8 mouse cellular contexts compared by ENCODE assay signal in genomic region chr13:103920261-103920932, GRCm38 (mm10). TPM values are rescaled to one million over a fixed set of nuclear protein-coding genes. Genes with fewer than 3 reads are reported as not detected.
A peak's percentile ranks its signal among the peaks of the same experiment; 100 is the strongest.
DNase-seq lines count a peak whose midpoint lies in the region; ATAC-seq and TF ChIP-seq lines count a peak whose summit lies in the region.

Erbin (minus strand) TSS chr13:103920514.

- H3K4me3 ChIP-seq in embryonic facial prominence, embryonic 15.5 days (replicated peaks), result peak within 1 kb of the TSS; percentile 86
- H3K4me3 ChIP-seq in limb, embryonic 15.5 days, result peak within 1 kb of the TSS; percentile 88
- peak within 1 kb of the TSS; percentile 91 for H3K4me3 ChIP-seq in midbrain, postnatal 0 days (ENCODE audit: low read depth, low read length)

- H3K36me3 ChIP-seq in embryonic facial prominence, embryonic 15.5 days, result no peaks in the 10 kb centered on the region
- H3K36me3 ChIP-seq in limb, embryonic 15.5 days, result no peaks in the 10 kb centered on the region
- no peaks in the 10 kb centered on the region for H3K36me3 ChIP-seq in midbrain, postnatal 0 days (ENCODE audit: insufficient read depth, low read length)

- H3K4me2 ChIP-seq in embryonic facial prominence, embryonic 15.5 days (replicated peaks), result peak within 1 kb of the TSS; percentile 67
- H3K4me2 ChIP-seq in limb, embryonic 15.5 days, result peak within 1 kb of the TSS; percentile 66
- peak within 1 kb of the TSS; percentile 84 for H3K4me2 ChIP-seq in midbrain, postnatal 0 days (ENCODE audit: low read depth, low read length, poor library complexity, severe bottlenecking)

- no peaks in the 10 kb centered on the region for H3K9me3 ChIP-seq in embryonic facial prominence, embryonic 15.5 days (replicated peaks)
- no peaks in the 10 kb centered on the region for H3K9me3 ChIP-seq in limb, embryonic 15.5 days
- H3K9me3 ChIP-seq in midbrain, postnatal 0 days (ENCODE audit: low read length), result no peaks in the 10 kb centered on the region

- TF ChIP-seq CTCF in midbrain, postnatal 0 days (IDR thresholded peaks at IDR 0.05), result no peak

- peaks cover 18% of the 10 kb centered on the region for H3K4me1 ChIP-seq in embryonic facial prominence, embryonic 15.5 days
- peaks cover 13% of the 10 kb centered on the region for H3K4me1 ChIP-seq in limb, embryonic 15.5 days
- no peaks in the 10 kb centered on the region; the same call in 1 of the 2 replicates for H3K4me1 ChIP-seq in midbrain, postnatal 0 days (ENCODE audit: insufficient read depth, low read length)

- under 1% methylated on average over 92 of the region's 93 CpGs for WGBS in embryonic facial prominence, embryonic 15.5 days
- 0% methylated on average over 79 of the region's 93 CpGs for WGBS in limb, embryonic 15.5 days
- WGBS in midbrain, postnatal 0 days, result under 1% methylated on average over 59 of the region's 93 CpGs

- peak within 1 kb of the TSS; percentile 100 for H3K27ac ChIP-seq in embryonic facial prominence, embryonic 15.5 days (replicated peaks)
- H3K27ac ChIP-seq in limb, embryonic 15.5 days, result peak within 1 kb of the TSS; percentile 100
- peak within 1 kb of the TSS; percentile 99 for H3K27ac ChIP-seq in midbrain, postnatal 0 days (ENCODE audit: low read depth, low read length)

- peak; percentile 72 for ATAC-seq in embryonic facial prominence, embryonic 15.5 days (ENCODE audit: insufficient number of reproducible peaks, low FRiP score, low TSS enrichment, low read depth)
- peak; percentile 59 for ATAC-seq in limb, embryonic 15.5 days (ENCODE audit: insufficient number of reproducible peaks, low FRiP score, low TSS enrichment, low read depth)
- ATAC-seq in midbrain, postnatal 0 days (ENCODE audit: low FRiP score), result peak; percentile 76

- peak; percentile 84 for DNase-seq in 3134 (ENCODE audit: extremely low read depth, insufficient read length, low spot score)
- DNase-seq in adrenal gland, postnatal 4 days (ENCODE audit: low spot score in 2 of 2), result peak; percentile 47 to 65
- DNase-seq in heart, adult 8-10 months (ENCODE audit: low spot score), result peak; percentile 89
- peak; percentile 88 for DNase-seq in kidney, adult 9 months
- DNase-seq in midbrain, postnatal 0 days (ENCODE audit: low spot score), result peak; percentile 55
- DNase-seq in spleen, postnatal 36 days (ENCODE audit: low spot score in 2 of 2), result peak; percentile 75

- H3K9ac ChIP-seq in embryonic facial prominence, embryonic 15.5 days, result peak within 1 kb of the TSS; percentile 96
- peak within 1 kb of the TSS; percentile 99 for H3K9ac ChIP-seq in limb, embryonic 15.5 days
- H3K9ac ChIP-seq in midbrain, postnatal 0 days (replicated peaks; ENCODE audit: low read length, poor library complexity, severe bottlenecking), result peak within 1 kb of the TSS; percentile 94

- no peaks in the 10 kb centered on the region for H3K27me3 ChIP-seq in embryonic facial prominence, embryonic 15.5 days
- H3K27me3 ChIP-seq in limb, embryonic 15.5 days, result no peaks in the 10 kb centered on the region
- no peaks in the 10 kb centered on the region for H3K27me3 ChIP-seq in midbrain, postnatal 0 days (ENCODE audit: insufficient read depth, low read length)

RNA-seq across cellular contexts. Expression of gene Erbin, which starts in this region (rescaled TPM):
- 100 to 1,000 TPM; 114 to 128 TPM for total RNA-seq in adrenal gland, postnatal 4 days (2021)
- 18.3 and 19.7 TPM in 2 replicates for polyA plus RNA-seq in embryonic facial prominence, embryonic 15.5 days (2015; fragmentation: Nextera tagmentation; extraction: Ambion mirVana)
- total RNA-seq in heart, adult 8-10 months (2022), result 10 to 100 TPM; 43.2 to 48.3 (median 45.9) TPM
- 15.4 and 20.3 TPM in 2 replicates for polyA plus RNA-seq in limb, embryonic 15.5 days (2015; fragmentation: Nextera tagmentation; extraction: Ambion mirVana)
- 36.2 and 42.9 TPM in 2 replicates for total RNA-seq in midbrain, postnatal 0 days (2014; rRNA removed)
- 5.4 and 6.8 TPM in 2 replicates for polyA plus RNA-seq in midbrain, postnatal 0 days (2015; fragmentation: Nextera tagmentation; extraction: Ambion mirVana)

Comparison
In these comparisons a context has a peak if more than half of its experiments do, and no peak if none do; other contexts are left out.
1. Peak in every context shown above with its lines: DNase-seq, ATAC-seq, H3K4me3 ChIP-seq and H3K27ac ChIP-seq.